Mouse (Mus musculus): ENCODE data around the gene Rsu1.
"Not testable (repeated sequence)": the region's sequence is repeated elsewhere in the genome, so short reads cannot be mapped to it uniquely, and the experiment has no call there.

Gene Rsu1

DNA sequence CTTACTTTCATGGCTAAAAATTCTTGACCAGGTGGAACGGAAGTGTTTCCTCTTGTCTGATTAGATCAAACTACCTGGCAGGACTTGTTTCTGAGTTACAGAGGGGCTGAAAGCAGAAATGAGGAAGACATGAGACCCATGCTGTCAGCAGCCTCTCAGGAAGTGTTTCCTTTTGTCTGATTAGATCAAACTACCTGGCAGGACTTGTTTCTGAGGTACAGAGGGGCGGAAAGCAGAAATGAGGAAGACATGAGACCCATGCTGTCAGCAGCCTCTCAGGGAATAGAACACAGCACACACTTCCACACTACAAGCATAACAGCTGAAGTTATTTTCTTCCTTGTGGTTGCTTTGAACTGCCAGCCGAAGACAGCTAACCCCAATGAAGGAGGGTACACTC lies 46.7 kb downstream of the Rsu1 start:
- no peak for DNase-seq (ENCODE audit: low read depth)

DNA sequence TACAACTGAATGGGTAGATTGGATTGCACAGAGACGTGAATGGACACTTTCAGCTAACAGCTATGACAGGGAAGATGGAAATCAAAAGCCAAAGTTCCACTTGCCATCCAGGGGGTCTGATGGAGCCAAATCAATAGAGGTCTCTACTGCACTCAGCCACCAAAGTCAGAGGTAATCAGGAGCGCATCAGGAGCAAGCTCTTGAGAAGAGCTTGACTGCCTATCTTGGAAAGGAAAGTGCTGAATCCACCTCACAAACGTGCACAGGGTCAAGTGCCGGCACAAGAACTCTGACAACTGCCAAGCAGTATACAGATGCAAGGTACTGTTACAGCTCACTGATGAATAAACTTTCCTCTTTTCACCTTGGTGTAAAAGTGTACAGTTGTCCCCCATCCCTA lies 47.8 kb downstream of the Rsu1 start:
- DNase-seq (ENCODE audit: low read depth), result no peak

DNA sequence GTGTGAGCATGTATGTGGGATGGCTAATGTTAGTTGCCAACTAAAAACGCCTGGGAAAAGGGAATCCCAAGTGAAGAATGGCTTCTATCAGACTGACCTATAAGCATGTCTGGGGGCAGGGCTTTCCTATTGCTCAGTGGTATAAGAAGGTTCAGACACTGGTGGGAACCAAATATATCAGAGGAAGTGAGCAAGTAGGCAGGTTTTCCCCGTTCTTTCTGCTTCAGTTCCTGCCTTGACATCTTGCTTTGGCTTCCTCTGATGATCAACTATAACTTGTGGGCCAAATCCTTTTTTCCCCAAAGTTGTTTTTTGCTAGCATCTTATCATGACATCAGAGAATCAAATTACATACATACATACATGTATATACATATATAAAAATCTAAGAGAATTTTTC lies 51.1 kb downstream of the Rsu1 start:
- no peak for DNase-seq (ENCODE audit: low read depth)

DNA sequence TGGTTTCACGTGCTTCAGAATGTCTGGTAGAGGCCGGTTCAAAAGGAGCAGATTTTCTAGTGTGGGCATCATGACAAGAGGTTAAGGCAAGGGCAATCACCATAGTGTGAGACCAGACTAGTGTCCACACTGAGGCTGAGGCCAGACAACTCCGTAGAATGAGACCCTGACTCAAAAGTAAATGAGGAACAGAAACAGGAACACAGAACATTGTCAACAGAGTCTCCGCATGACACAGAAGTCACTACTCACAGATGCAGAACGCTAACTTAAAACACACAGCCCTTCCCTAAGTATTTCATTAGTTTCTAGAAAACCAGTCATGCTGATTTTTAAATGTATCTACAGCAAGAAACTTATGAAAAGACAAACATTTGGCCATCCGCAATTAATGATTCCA lies 53.1 kb downstream of the Rsu1 start:
- DNase-seq (ENCODE audit: low read depth), result no peak

DNA sequence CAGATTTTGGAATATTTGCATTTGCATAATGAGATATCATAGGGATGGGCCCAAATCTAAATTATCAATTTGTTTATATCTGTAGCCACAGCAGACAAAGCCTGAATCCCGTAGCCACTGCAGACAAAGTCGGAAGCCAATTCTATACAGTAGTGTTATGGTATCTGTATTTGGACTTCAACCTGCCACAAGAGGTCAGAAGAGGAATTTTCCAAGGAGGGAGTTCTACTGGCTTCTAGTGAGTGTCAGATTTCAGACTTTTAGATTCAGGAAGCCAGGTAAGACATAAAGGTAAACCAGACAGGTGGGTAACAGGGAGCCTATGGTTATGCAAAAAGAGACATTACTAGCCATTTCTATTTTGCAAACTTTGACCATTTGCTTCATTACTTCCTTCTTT lies 64.4 kb downstream of the Rsu1 start:
- DNase-seq (ENCODE audit: low read depth), result no peak

DNA sequence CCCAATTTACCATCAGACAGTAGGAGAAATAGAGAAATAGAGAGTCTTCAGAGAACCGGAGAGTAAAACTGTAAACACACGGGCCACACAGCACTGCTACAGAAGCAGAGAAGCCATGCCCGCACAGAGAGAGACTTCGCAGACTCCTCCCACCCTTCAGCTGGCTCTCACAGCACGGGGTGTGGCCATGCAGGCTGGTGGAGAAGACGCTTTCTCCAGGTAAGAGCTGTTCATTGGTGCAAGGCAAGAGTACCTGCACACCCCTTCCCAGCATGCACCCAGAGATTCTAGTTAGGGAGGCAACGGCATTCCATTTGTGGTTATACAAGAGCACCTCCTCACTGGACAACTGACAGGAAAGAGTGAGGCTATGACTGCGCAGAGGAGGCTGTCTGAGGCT lies 64.8 kb downstream of the Rsu1 start:
- no peak for DNase-seq (ENCODE audit: low read depth)

DNA sequence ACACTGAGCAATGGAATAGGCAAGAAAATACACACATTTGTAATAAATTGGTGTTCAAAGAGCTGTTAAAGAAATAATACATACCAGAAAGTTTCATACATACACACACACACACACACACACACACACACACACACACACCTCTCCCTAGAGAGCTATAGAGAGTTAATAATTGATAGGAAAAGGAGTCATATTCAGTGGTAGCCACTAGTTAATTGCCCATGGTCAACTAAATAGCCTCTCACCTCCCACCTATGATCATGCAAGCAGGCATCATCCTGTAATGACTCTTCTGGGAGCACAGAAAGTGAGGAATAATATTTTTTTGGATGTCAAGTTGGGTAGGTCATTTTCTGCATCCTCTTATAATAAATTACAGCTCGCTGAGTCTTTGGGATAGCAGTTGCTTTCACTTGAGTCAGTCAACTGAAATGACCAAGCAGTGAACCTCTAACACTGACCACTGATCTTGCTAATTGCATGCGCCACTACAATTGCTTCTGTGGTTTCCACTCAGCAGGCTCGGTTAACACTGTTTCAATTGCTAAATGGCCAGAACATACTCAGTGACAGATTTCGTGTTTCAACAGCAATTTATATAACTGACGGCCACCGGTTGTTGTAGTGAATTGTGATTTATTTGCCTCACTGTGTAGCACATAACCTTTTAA lies 68.3 kb downstream of the Rsu1 start:
- DNase-seq (ENCODE audit: low read depth), result no peak

DNA sequence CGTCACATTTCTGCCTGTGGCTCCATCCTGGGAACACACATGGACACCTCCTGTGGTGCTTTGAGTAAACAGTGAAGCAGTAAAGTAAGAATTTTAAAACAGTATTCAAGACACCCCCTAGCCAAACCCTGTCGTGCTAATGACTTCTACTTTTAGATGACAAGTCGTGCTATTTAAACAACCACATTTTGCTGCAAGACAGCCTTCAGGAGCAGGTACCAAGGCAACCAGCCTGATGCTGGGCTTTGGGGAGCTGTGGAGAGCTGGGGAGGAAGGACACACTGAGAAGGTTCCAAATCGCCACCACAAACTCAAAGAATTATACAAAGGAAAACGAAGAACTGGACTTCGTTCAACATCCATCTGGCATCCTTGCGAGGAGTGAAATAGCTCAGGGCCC lies 71.5 kb downstream of the Rsu1 start:
- DNase-seq (ENCODE audit: low read depth), result no peak

DNA sequence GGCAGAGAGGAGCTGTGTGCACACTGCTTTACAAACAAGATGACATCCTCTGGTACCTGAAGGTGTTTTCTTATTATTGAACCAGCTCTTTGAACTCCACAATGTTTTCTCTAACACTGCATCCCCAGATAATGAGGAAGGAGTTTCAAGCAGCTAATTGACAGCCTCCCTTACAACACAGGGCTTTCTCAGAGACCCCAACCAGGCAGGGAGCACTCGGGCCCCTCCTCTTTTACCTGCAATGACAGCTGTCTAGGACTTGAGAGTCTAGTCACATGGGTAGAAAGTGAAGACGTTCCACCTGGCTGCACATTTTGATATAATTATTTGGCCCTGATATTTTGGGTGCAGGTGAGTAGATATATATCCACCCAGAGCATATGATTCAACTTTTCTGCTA lies 72.2 kb downstream of the Rsu1 start:
- DNase-seq (ENCODE audit: low read depth), result no peak

DNA sequence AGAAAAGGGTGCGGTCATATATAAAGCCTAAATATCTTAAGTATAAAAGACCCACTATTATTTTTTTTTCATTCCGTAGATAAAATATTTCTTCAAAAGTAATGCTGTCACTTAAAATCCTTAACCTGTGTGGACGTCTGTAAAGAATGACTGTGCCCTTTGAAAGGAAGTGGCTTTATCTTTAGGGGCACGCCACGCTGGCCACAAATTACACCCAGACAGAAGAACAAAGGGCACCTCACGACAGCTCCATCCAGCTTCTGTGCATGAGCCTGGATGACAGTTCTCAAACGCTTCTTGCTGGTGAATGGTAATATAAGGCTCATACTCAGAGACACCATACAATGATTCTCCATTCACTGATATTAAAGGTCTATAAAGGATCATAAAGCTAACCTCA lies 75.7 kb downstream of the Rsu1 start:
- no peak for DNase-seq (ENCODE audit: low read depth)

DNA sequence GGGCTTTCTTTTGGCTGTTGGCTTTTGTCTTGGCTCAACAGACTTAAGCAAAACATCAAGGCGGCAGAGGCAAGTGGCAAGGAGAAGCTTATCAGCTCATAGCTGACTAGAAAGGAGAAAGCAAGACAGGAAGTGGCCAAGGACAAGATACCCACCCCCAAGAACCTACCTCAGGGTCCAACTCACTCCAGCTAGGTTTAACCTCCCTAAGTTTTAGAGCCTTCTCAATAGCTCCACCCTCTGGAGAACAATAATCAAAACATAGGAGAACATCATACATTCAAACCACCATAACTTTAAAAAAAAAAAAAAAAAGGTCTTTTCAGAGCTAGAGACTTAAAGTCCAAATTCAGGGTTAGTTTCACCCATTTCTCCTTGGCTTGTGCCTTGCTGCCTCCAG lies 79.1 kb downstream of the Rsu1 start:
- no peak for DNase-seq (ENCODE audit: low read depth)

DNA sequence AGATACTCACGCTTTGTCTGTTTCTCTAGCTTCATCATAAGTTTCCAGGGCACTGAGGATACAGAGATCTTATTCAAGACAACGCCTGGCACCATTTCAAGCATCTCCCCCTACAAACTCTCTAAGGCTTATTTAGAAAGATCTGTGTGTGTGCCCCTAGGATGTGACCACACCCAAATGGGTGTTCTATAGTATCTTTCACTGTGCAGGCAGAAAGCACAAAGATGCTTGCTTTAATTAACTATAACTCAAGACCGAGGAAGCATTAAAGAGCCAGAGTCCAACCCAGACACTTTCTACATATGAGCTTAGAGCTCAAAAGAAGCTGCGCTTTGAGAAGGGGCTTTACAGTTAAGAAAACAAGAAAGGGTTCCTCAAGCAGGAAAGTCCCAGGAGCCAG lies 80.4 kb downstream of the Rsu1 start:
- no peak for DNase-seq (ENCODE audit: low read depth)

DNA sequence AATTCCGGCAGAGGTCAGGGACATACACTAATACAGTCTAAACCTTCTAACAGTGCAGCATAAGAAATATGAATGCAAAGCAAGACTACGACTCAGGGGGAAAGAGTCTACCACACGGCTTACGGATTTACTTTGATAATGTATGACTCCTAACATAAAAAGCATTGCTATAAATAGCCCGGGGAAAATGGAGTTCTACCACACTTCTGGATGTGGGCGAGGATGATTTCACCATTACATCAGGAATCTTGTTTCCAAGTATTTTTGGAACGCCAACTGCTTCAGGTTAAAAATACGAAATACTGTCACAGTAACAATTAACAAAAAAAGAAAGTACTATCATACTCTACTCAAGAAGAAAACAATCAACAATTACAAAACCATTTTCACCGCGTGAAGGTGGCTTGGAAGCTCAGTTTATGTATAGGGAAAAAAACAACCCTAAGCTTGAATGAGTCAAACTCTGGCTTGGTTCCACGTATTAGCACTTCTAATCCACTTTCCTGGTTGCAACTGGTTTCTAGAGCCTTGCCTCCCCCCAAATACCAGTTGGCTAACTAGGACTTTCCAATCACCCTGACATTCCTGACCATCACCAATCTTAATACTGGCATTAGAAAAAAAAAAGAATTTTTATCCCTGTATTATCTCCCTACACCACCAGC lies 82.3 kb downstream of the Rsu1 start:
- peak; percentile 74 for DNase-seq (ENCODE audit: low read depth)

DNA sequence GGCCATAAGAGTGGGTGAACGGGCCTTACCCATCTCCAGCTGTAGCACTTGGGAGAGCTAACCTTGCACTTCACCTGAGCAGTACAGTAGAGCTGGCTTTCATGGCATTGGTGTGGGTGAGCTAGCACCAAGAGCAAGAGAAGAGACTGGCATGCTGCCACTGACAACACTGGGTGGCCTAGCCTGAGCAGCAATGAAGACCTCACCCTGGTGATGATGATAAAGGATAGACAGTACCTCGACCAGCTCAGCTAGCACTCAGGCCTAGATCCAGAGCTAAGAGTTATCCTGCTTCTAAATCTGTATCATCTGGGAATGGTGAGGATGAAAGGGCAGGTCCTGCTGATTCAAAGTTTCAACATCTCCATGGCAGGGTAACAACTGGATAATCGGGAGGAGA lies 88.1 kb downstream of the Rsu1 start:
- DNase-seq (ENCODE audit: low read depth), result no peak

DNA sequence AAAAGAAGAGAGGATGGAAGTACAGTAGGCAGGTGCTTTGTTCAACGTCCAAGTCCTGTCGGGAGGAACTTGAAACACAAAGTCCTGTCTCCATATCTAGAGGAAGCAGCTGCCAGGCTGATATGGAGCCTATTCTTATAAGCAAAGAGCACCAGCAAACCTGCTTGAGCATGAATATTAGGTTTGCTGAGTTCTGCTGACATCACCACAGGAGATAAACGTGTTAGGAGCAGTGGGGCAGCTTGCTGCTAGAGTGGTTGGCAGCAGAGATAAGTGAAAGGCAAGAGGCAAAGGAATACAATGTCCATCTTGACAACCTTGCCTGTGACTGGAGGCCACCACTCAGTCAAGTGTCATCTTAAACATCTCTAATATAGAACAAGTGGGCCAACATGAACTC lies 89.3 kb downstream of the Rsu1 start:
- not testable (repeated sequence) for DNase-seq (ENCODE audit: low read depth)

DNA sequence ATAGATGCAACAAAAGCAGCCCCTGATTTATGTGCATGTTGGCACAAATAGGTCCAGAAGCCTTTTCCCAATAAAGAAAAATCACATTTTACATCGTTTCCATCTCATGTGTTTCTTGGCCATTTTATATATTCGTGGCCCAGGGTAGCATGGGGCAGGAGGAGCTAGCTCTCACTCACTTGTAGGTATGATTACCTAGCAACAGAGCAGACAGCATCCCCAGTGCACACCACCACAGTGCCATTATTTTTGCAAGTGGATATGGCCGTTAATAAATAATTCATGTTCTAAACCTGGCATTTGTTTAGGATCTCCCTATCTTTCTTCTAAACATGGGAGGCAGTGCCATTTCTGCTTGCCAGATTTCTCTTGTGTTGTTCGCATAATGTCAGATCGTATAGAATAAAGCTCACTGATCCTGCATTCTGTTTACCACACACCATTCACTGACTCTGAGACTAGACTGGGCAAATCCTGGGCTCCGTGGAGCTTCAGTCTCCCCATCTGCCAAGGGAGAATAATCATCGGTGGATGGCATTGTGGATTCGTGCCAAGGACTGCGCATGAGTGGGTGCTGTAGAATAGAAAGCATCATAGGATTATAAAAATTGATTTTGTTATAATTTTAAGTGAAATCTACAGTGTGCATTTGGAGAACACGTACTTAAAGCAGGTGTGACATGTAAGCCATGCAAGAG lies 93.4 kb downstream of the Rsu1 start:
- no peak for DNase-seq (ENCODE audit: low read depth)

DNA sequence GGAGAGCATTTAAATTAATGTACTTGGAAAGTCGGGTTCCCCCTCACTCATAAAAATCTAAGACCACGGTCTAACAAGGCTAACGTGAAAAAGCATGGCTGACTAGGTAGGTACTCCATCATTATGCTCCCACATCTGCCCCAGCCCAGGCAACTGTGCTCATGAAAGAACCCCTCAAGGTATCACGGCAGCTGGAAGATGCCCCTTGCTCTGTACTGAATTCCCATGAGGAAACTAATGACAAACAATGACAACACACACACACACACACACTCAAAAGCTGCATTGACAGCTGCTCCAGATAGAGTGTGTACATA lies 95.0 kb downstream of the Rsu1 start:
- no peak for DNase-seq (ENCODE audit: low read depth)

DNA sequence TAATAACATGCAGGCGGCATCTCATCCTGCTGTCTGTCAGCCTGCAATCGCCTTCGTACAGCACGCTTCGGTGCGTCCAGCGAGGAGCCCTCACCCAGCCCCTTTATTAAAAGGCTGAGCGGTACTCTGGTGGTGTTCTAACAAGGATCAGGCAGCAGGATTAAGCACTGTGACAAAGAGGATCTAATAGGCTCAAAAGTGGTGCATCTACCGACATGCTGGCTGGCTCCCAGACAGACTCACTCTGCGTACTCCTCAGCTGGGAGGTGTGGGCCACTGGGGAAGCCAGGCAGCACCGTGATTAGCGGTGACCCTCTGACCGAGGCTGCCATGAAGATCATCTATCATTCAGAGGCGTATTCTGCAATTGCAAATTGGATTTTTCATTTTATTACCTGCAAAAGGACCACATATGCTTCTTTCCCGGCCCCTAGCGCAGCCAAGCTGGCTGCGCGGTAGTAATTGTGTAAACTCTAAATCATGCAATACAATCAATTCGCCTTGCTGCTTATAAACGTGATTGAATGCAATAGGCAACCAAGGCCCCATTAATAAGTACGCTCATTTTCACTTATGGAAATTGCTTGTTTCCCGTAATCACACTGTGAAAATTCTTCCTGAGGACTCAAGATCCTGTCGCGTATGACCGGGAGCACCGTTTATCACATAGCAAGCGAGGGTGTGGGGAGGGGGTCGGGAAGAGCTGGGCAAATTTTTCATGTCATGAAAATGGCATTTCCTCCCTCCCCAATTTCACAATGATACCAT lies 95.5 kb downstream of the Rsu1 start:
- no peak for DNase-seq (ENCODE audit: low read depth)

DNA sequence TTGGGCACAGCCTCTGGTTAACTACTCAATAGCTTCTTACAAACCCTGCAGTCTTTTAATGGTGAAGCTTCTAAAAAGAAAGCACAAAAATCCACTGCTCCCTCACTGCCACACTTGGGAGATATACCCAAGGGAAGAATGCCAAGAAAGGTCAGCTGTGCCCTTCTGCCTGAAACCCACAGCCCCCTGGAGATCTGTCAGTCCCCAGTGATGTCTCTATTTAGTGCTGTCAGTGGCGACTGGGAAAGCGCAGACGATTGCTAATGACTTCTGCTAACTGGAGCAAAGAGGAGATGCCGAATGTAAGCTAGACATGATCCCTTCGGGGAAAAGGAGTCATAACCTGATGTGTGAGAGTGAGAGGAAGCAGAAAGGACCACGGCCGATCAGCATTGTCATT lies 96.8 kb downstream of the Rsu1 start:
- no peak for DNase-seq (ENCODE audit: low read depth)

DNA sequence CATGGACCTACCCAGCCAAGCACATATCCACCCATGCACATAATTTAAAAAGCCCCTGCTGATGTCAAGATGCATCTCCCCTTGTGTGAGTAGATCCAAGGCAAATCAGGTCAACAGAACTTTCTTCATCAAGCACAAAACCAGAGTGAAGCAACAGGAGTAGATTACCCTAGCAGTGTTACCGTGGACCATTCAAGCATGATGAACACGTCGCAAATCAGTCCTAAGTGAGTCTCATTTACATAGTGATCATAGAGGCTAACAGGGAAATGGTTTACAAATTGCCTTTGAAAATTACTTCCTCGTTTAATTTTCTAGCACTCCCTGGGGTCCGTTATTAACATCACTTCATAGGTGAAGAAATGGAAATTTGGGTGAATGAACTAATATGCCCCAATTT lies 100.6 kb downstream of the Rsu1 start:
- DNase-seq (ENCODE audit: low read depth), result no peak

DNA sequence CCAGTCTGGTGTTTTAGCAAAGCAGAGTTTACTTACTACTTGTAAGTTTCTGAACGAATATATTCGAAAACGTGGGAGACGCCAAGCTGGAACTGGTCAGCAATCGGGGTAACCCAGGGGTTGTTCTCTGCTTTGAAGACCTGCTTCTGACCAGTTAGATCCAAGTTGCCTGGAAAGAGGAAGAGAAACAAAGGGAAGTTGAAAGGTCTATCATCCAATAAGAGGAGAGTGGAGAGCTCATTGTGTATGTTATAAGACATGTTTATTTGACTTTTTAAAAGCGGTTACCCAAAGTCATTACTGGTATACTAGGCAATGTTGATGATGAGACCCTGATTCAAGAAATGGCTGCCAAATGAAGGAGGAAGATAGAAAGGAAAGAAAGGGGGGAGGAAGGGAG lies 101.3 kb downstream of the Rsu1 start:
- no peak for DNase-seq (ENCODE audit: low read depth)

DNA sequence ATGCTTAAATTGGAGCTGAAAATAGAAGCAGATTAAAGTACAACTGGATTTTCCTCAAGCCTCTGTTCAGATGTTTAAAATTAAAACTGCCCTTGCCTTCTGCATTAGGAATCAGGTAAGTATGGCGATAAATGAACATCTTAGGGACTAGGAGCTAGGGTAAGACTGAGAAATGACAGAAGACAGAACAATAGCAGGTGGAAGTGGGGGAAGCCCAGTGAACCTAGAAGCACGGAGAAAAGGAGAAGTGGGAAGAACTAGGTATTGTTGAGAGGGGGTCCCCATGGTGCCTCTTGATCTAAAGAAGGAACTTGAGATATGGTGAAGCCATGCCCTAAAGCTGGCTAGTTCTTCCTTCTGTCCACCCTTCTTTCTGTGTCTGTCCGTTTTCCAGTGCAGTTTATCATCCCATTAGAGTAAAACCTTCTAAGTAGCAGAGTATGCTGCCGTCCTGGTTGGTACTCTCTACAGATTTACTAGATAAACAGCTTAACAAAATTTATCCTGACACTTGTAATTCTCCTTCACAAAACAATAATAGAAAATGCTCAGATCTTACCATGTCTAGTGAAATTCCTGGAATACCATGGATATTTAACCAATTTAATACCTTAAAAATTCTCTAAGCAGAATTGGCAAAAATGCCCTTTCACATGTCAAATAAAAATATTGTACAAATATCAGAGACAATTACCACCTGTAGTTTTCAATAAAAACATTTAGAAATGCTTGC lies 101.9 kb downstream of the Rsu1 start:
- DNase-seq (ENCODE audit: low read depth), result no peak
